Mouse (Mus musculus) heart, embryonic 13.5 days (tissue): ENCODE measurements around the gene Dxo. TPM values are rescaled to one million over a fixed set of nuclear protein-coding genes. Genes with fewer than 3 reads are reported as not detected.
"Not testable (repeated sequence)": the region's sequence is repeated elsewhere in the genome, so short reads cannot be mapped to it uniquely, and the experiment has no call there.

Source experiments
- ATAC-seq: fragments of 200-750 bp; cut with Nextera tagmentation; 2 replicates; pipeline ENCODE4 v1.8.0; 2017; ENCODE audit warnings: moderate TSS enrichment; ENCODE audit not compliant: insufficient number of reproducible peaks, low FRiP score, low TSS enrichment; ENCODE audit errors: extremely low read depth
- H3K27ac ChIP-seq: fragments of 300-500 bp; sonication (generic); replicated peaks from 2 replicates; pipeline ENCODE4 v1.5.1; 2015; ENCODE audit warnings: moderate library complexity, mild to moderate bottlenecking, inconsistent platforms
- H3K27me3 ChIP-seq: fragments of 300-500 bp; sonication (generic); replicated peaks from 2 replicates; pipeline ENCODE4 v1.6.1; 2015; ENCODE audit warnings: mild to moderate bottlenecking, inconsistent platforms
- H3K36me3 ChIP-seq: fragments of 300-500 bp; sonication (generic); 2 replicates; pipeline ENCODE4 v1.6.1; 2015; ENCODE audit warnings: mild to moderate bottlenecking, inconsistent platforms
- H3K4me1 ChIP-seq: fragments of 300-500 bp; sonication (generic); 2 replicates; pipeline ENCODE4 v1.6.1; 2015; ENCODE audit warnings: inconsistent platforms
- H3K4me2 ChIP-seq: fragments of 300-500 bp; sonication (generic); 2 replicates; pipeline ENCODE4 v1.6.1; 2015; ENCODE audit warnings: inconsistent platforms, mild to moderate bottlenecking, moderate library complexity
- H3K4me3 ChIP-seq: fragments of 300-500 bp; sonication (generic); 2 replicates; pipeline ENCODE4 v1.5.1; 2015; ENCODE audit warnings: moderate library complexity, mild to moderate bottlenecking, inconsistent platforms
- H3K9ac ChIP-seq: fragments of 300-500 bp; sonication (generic); 2 replicates; pipeline ENCODE4 v1.6.1; 2015; ENCODE audit warnings: inconsistent platforms, mild to moderate bottlenecking, moderate library complexity
- H3K9me3 ChIP-seq: fragments of 300-500 bp; sonication (generic); 2 replicates; pipeline ENCODE4 v1.6.1; 2016; ENCODE audit warnings: inconsistent platforms
- WGBS: fragments of 180-500 bp; shearing (Covaris S2); methylation state at CpG from one replicate; pipeline ENCODE4 v1.1.7; 2015; ENCODE audit warnings: mixed read lengths; 5-methylcytosine and 5-hydroxymethylcytosine counted together
- polyA plus RNA-seq: library from polyadenylated mRNA; unstranded; fragments of >200 nt; fragmentation: Nextera tagmentation; extraction: Ambion mirVana; gene quantifications from 2 replicates; pipeline ENCODE4 v1.2.1, GENCODE M21; 2015

Gene Dxo
- polyA plus RNA-seq = 32.3 and 34.9 TPM in 2 replicates

DNA sequence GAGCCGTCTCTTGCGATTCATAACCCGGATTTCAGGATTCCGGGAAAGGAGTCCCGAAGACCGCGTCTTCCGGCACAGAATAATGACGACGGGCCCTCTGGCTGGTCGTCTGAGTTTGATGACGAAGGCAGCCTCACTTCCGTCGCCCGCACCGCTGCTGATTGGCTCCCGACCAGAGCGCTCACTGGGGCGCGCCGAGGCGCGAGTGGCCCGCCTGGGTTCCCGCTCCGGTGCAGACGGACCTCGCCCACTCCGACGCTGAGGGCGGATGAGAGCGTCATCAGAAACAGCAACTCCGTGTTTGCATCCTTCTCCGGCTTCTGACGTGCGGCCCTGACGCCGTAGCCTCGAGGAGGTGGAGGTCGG is at the start of gene Dxo, which contains the start of gene Stk19:
Gene Dxo, plus strand, starts transcription at position 164 of the 366 bp plus-strand sequence.
Gene Stk19, minus strand, starts transcription at position 90 of the 366 bp plus-strand sequence.
- peaks cover 26% of the 10 kb centered on the region for H3K4me1 ChIP-seq
- peaks cover 65% of the 10 kb centered on the region for H3K36me3 ChIP-seq
- H3K27me3 ChIP-seq = no peaks in the 10 kb centered on the region
- under 1% methylated on average over 40 of the region's 40 CpGs for WGBS
- peak; percentile 89 for ATAC-seq
- peak within 1 kb of the TSS; percentile 91 for H3K4me3 ChIP-seq
- no peaks in the 10 kb centered on the region for H3K9me3 ChIP-seq
- H3K9ac ChIP-seq = peak within 1 kb of the TSS; percentile 89
- peak within 1 kb of the TSS; percentile 99 for H3K4me2 ChIP-seq
- H3K27ac ChIP-seq = peak within 1 kb of the TSS; percentile 69

DNA sequence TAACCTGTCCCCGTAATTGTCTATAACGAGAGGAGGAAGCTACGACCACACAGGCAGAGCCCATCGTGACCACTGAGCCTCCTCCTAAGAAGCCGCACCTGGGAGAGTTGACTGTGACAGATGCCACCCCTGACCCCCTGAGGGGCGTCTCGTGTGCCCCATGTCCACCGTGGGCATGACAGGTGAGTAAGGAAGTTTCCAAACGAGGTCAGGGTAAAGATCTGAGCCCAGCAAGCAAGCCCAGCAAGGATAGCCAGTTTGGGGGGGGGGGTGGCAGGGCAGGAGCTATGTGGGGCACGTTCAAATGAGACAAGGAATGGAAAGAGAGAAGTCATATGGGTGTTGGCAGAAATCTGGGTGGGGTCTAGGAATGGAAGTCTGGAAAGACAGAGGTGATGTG is 41.8 kb upstream of the Dxo start:
- Histone ChIP-seq H3K36me3 (no peaks in the 10 kb centered on the region), H3K4me2 (no peak overlapping the region), H3K4me3 (no peak overlapping the region), H3K4me1 (no peaks in the 10 kb centered on the region), H3K27me3 (no peaks in the 10 kb centered on the region), H3K27ac (no peak overlapping the region), H3K9me3 (peaks cover 14% of the 10 kb centered on the region; the same call in 1 of the 2 replicates), H3K9ac (no peak overlapping the region)
- 74% methylated on average over 10 of the region's 10 CpGs for WGBS
- no peak for ATAC-seq

- H3K4me3 ChIP-seq = no peak overlapping the region
- H3K27ac ChIP-seq = no peak overlapping the region
- no peaks in the 10 kb centered on the region for H3K4me1 ChIP-seq
- H3K9me3 ChIP-seq = peaks cover 11% of the 10 kb centered on the region; the same call in 1 of the 2 replicates
- no peak overlapping the region for H3K4me2 ChIP-seq
- no peaks in the 10 kb centered on the region for H3K27me3 ChIP-seq
- H3K36me3 ChIP-seq = no peaks in the 10 kb centered on the region
- 54% methylated on average over 9 of the region's 9 CpGs for WGBS
- H3K9ac ChIP-seq = no peak overlapping the region
- no peak for ATAC-seq
These were observed 41.2 kb upstream of the Dxo start for GRCm38 (mm10) chr17:34795633-34796032.

GRCm38 (mm10) chr17:34796311-34797140 is 40.3 kb upstream of the Dxo start:
- Histone ChIP-seq H3K4me1 (no peaks in the 10 kb centered on the region), H3K9me3 (peaks cover 11% of the 10 kb centered on the region; the same call in 1 of the 2 replicates), H3K36me3 (no peaks in the 10 kb centered on the region), H3K4me3 (no peak overlapping the region), H3K27ac (no peak overlapping the region), H3K9ac (no peak overlapping the region), H3K4me2 (no peak overlapping the region), H3K27me3 (no peaks in the 10 kb centered on the region)
- no peak for ATAC-seq
- WGBS = 67% methylated on average over 8 of the region's 8 CpGs

DNA sequence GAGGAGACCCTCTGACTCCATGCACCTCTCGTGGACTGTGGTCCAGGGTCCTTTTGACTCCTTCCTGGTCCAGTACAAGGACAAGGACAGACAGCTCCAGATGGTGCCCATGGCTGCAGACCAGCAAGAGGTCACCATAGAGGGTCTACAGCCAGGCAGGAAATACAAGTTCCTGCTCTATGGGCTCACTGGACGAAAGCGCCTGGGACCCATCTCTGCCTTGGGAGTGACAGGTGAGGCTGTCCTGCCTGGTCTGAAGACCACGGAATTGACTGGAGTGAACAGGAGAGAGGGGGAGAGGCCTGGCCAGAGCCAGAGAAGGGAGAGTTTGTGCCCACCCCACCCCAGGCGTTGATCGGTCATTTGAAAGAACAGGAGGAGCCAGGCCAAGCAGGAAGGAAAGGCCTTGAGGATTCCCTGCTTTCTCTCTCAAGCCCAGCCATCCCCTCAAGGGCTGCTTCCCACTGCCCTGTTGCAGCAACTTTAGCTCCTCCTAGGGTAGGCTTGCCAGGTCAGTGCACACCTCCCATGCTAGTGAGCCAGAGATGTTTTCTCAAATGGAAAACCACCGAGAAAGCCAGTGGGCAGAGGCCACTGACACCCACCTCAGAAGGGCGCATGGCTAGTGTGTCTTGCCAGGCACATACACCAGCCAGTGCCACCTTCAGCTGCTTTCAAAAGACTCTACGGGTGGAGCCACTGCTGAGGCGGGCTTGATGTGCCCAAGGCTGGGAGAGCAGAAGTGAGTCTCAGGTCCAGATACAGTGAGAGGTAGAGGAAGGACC is 39.4 kb upstream of the Dxo start:
- WGBS = 76% methylated on average over 10 of the region's 10 CpGs
- not testable (repeated sequence) for H3K4me3 ChIP-seq, H3K4me2 ChIP-seq, H3K27me3 ChIP-seq, H3K9me3 ChIP-seq, H3K27ac ChIP-seq, H3K36me3 ChIP-seq, ATAC-seq, H3K9ac ChIP-seq, H3K4me1 ChIP-seq

DNA sequence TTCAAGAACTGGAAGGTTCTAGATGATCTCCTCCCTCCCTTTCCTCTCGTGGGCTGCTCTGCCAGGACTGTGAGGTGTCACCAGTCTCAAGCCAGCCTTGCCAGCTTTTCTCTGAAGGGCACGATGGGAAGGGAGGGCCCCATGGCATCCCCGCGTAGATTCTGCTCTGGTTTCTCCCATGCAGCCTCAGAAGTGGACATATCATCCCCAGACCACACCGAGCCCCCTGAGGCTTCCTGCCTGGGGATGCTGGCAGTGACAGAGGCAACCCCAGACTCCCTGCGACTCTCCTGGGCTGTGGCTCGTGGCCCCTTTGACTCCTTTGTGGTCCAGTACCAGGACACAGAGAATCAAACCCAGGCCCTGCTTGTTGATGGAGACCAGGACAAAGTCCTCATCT is 38.7 kb upstream of the Dxo start:
- H3K4me3 ChIP-seq, H3K27ac ChIP-seq, H3K4me1 ChIP-seq, H3K9ac ChIP-seq, ATAC-seq, H3K9me3 ChIP-seq, H3K36me3 ChIP-seq, H3K4me2 ChIP-seq, H3K27me3 ChIP-seq: not testable (repeated sequence)
- WGBS = 75% methylated on average over 6 of the region's 7 CpGs

DNA sequence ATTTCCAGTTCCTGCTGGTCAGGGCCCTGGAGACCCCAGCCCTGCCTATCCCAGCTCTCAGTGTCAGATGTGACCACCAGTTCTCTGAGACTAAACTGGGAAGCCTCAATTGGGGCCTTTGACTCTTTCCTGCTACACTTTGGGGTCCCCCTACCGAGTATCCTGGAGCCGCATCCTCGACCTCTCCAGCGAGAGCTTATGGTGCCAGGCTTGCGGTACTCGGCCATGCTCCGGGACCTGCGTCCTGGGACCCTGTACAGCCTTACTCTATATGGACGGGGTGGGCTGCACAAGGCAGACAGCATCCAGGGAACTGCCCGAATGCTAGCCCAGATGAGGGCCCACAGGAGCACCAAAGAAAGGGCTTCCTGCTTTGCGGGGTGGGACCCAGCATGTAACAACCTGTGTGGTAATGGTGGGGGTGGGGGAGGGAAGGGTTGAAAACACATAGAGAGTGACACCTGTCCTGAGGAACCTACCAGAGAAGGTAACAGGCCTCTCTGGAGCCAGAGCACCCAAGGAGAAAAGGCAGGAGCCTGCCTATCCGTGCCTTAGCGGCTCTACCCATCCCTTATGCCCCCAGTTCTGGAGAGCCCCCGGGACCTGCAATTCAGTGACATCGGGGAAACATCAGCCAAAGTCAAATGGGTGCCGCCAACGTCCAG is 37.8 kb upstream of the Dxo start:
- Histone ChIP-seq H3K36me3 (no peaks in the 10 kb centered on the region), H3K27ac (no peak overlapping the region), H3K27me3 (no peaks in the 10 kb centered on the region), H3K9ac (no peak overlapping the region), H3K4me1 (no peaks in the 10 kb centered on the region), H3K4me2 (no peak overlapping the region), H3K4me3 (no peak overlapping the region), H3K9me3 (no peaks in the 10 kb centered on the region; the same call in 1 of the 2 replicates)
- ATAC-seq = no peak
- 82% methylated on average over 15 of the region's 17 CpGs for whole genome bisulfite sequencing

GRCm38 (mm10) chr17:34799531-34799925 is 37.3 kb upstream of the Dxo start:
- no peak overlapping the region for H3K4me2 ChIP-seq
- H3K9ac ChIP-seq = no peak overlapping the region
- H3K4me1 ChIP-seq = no peaks in the 10 kb centered on the region
- ATAC-seq = no peak
- H3K4me3 ChIP-seq = no peak overlapping the region
- H3K9me3 ChIP-seq = no peaks in the 10 kb centered on the region; the same call in 1 of the 2 replicates
- H3K36me3 ChIP-seq = no peaks in the 10 kb centered on the region
- WGBS = 78% methylated on average over 4 of the region's 4 CpGs
- H3K27me3 ChIP-seq = no peaks in the 10 kb centered on the region
- no peak overlapping the region for H3K27ac ChIP-seq

DNA sequence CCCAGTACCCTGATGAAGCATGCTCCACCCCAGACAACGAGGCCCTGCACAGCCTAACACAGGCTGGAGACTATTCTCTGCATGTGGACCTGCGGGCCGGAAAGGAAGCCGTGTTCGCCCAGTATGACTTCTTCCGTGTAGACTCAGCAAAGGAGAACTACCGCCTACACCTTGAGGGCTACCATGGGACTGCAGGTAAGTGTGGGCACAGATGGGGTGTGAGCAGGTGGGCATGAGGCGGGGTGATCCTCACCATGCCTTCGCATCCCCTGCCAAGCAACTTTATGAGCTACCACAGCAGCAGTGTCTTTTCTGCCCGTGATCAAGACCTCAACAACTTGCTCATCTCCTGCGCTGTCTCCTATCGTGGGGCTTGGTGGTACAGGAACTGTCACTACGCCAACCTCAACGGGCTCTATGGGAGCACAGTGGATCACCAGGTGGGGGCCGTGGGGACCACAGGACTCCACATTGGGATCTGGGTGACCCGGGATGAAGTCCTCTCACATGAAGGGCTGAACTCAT is 36.0 kb upstream of the Dxo start:
- not testable (repeated sequence) for H3K27ac ChIP-seq, ATAC-seq, H3K4me3 ChIP-seq, H3K4me1 ChIP-seq, H3K36me3 ChIP-seq, H3K4me2 ChIP-seq, H3K9me3 ChIP-seq, H3K9ac ChIP-seq, H3K27me3 ChIP-seq
- WGBS = 85% methylated on average over 16 of the region's 16 CpGs

- not testable (repeated sequence) for H3K4me1 ChIP-seq, H3K36me3 ChIP-seq, ATAC-seq, H3K27ac ChIP-seq, H3K9me3 ChIP-seq, H3K4me2 ChIP-seq, H3K4me3 ChIP-seq, H3K9ac ChIP-seq, H3K27me3 ChIP-seq
- WGBS = 85% methylated on average over 9 of the region's 9 CpGs
These were observed 34.1 kb upstream of the Dxo start for GRCm38 (mm10) chr17:34802756-34803155.

DNA sequence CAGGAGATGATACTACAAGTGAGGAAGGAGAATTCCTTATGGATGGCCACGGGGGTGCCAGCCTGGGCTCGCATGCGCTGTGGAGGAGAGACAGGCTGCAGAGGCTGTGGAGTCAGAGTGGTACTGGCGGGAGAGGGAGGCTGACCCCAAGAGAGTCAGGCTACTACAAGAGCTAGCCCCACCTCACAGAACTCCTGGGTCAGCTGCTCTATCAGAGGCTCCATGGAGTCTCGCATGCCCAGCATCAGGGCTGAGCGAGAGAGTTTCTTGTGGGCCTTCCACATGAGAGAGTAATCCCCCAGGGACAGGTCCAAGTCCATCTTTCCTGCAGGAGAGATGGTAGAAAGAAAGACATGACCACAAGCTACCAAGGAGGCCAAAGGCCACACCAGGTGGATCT is 33.5 kb upstream of the Dxo start:
- not testable (repeated sequence) for H3K9ac ChIP-seq, H3K4me1 ChIP-seq, H3K27me3 ChIP-seq, ATAC-seq, H3K27ac ChIP-seq, H3K4me3 ChIP-seq, H3K4me2 ChIP-seq, H3K36me3 ChIP-seq, H3K9me3 ChIP-seq
- WGBS = 68% methylated on average over 6 of the region's 6 CpGs
